Comparison of ENCODE assay signal across 21 mouse cellular contexts in the genomic region with DNA sequence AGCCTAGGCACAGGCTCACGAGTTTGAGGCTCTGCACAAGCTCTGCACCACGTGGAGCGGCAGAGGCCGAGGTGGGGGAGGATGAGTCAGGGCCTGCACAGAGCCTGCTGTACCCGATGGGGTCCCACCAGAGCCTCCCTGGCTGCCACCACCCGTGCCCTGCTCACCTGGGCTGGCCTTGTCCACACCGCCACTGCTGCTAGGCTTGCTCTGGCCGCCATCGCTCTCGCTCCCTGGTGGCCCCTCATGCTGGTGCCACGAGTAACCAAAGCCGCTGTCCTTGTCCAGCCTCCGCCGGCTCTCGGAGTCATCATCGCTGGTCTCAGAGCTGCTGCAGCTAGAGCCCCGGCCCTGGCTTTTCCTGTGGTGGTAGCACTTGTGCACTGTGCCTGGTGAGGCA.
DNase-seq lines count a peak whose midpoint lies in the region; ATAC-seq and TF ChIP-seq lines count a peak whose summit lies in the region.
"Had no signal": no experiment of that assay in that cellular context is flagged by ENCODE, and none has a peak within 500 bp of the region (broad histone marks: within the 10 kb centered on the region; RNA-seq: fewer than 3 reads in every experiment).

No protein-coding gene starts in this region.

- no peaks in the 10 kb centered on the region for H3K36me3 ChIP-seq in hindbrain, embryonic 14.5 days (replicated peaks; ENCODE audit: control insufficient read depth, insufficient read depth)
- no peaks in the 10 kb centered on the region for H3K36me3 ChIP-seq in hindbrain, embryonic 13.5 days
- no peaks in the 10 kb centered on the region for H3K36me3 ChIP-seq in E14TG2a.4 (ENCODE audit: insufficient read depth, low read length)
- H3K36me3 ChIP-seq: heart, embryonic 15.5 days; liver, embryonic 13.5 days had no signal

- no peak overlapping the region for H3K4me3 ChIP-seq in hindbrain, embryonic 14.5 days (replicated peaks; ENCODE audit: low read length)
- H3K4me3 ChIP-seq in hindbrain, embryonic 13.5 days = no peak overlapping the region
- H3K4me3 ChIP-seq in E14TG2a.4 (replicated peaks; ENCODE audit: low read length) = peak overlapping the region; percentile 69
- H3K4me3 ChIP-seq: heart, adult 2 months; heart, embryonic 15.5 days; left cerebral cortex, adult 2 months; liver, embryonic 13.5 days; megakaryocyte, embryonic 14.5 days had no signal

- no peak overlapping the region for H3K4me2 ChIP-seq in hindbrain, embryonic 14.5 days (replicated peaks)
- H3K4me2 ChIP-seq in hindbrain, embryonic 13.5 days = no peak overlapping the region
- H3K4me2 ChIP-seq: heart, embryonic 15.5 days; liver, embryonic 13.5 days; lung, embryonic 14.5 days had no signal

- no peak overlapping the region for H3K9ac ChIP-seq in hindbrain, embryonic 14.5 days
- H3K9ac ChIP-seq in hindbrain, embryonic 13.5 days = no peak overlapping the region
- H3K9ac ChIP-seq: heart, embryonic 15.5 days; liver, embryonic 13.5 days; lung, embryonic 14.5 days had no signal

- no peaks in the 10 kb centered on the region for H3K27me3 ChIP-seq in hindbrain, embryonic 14.5 days (ENCODE audit: control insufficient read depth, insufficient read depth, low read length)
- H3K27me3 ChIP-seq in hindbrain, embryonic 13.5 days = no peaks in the 10 kb centered on the region
- peaks cover 24% of the 10 kb centered on the region for H3K27me3 ChIP-seq in E14TG2a.4 (ENCODE audit: insufficient read depth, low read length)
- H3K27me3 ChIP-seq: heart, embryonic 15.5 days; liver, embryonic 13.5 days; megakaryocyte, embryonic 14.5 days had no signal

- DNase-seq in hindbrain, embryonic 14.5 days (ENCODE audit: low spot score) = no peak
- peak; percentile 4 for DNase-seq in 3134 (ENCODE audit: extremely low read depth, insufficient read length, low spot score)
- DNase-seq in cerebellum, adult 11-12 months = no peak
- DNase-seq: adrenal gland, postnatal 25 days; cerebellum, adult 9-11 months; gastrocnemius, postnatal 14 days; heart, adult 2 months; heart, postnatal 4 days; liver, embryonic 13.5 days; lung, embryonic 14.5 days had no signal

- 93% methylated on average over 17 of the region's 17 CpGs for WGBS in hindbrain, embryonic 14.5 days
- WGBS in hindbrain, embryonic 13.5 days = 95% methylated on average over 17 of the region's 17 CpGs

- no peak for TF ChIP-seq CTCF in E14TG2a.4 (conservative IDR thresholded peaks at IDR 0.05; ENCODE audit: low read length)

- H3K4me1 ChIP-seq in hindbrain, embryonic 14.5 days (replicated peaks; ENCODE audit: control insufficient read depth, insufficient read depth, low read length) = no peaks in the 10 kb centered on the region
- no peaks in the 10 kb centered on the region for H3K4me1 ChIP-seq in hindbrain, embryonic 13.5 days (replicated peaks)
- H3K4me1 ChIP-seq in E14TG2a.4 (replicated peaks; ENCODE audit: low read depth, low read length) = peaks cover 8% of the 10 kb centered on the region; the same call in 1 of the 2 replicates
- H3K4me1 ChIP-seq: heart, embryonic 15.5 days; liver, embryonic 13.5 days; megakaryocyte, embryonic 14.5 days had no signal

- peaks cover 9% of the 10 kb centered on the region; the same call in 1 of the 2 replicates for H3K9me3 ChIP-seq in hindbrain, embryonic 14.5 days (ENCODE audit: control insufficient read depth, low read length)
- H3K9me3 ChIP-seq in hindbrain, embryonic 13.5 days = peaks cover 6% of the 10 kb centered on the region; the same call in 1 of the 2 replicates
- H3K9me3 ChIP-seq in E14TG2a.4 (ENCODE audit: low read length) = peaks cover 9% of the 10 kb centered on the region
- H3K9me3 ChIP-seq: heart, embryonic 15.5 days; liver, embryonic 13.5 days had no signal

- ATAC-seq in hindbrain, embryonic 14.5 days (ENCODE audit: low FRiP score) = 0 out of 2 replicates have a peak, but pooled peaks have one; percentile 14
- no peak for ATAC-seq in hindbrain, embryonic 13.5 days (ENCODE audit: low FRiP score)
- ATAC-seq in erythroid progenitor cell, adult 5-6 weeks (replicated peaks; ENCODE audit: low FRiP score, poor library complexity, severe bottlenecking) = 0 out of 2 replicates have a peak, but pooled peaks have one; percentile 30
- no peak; the same call in 1 of the 2 replicates for ATAC-seq in cerebellum, adult (ENCODE audit: insufficient number of reproducible peaks, low FRiP score, low TSS enrichment)
- ATAC-seq: forebrain, embryonic 14.5 days; intestine, postnatal 0 days; midbrain, embryonic 16.5 days had no signal

- no peak overlapping the region for H3K27ac ChIP-seq in hindbrain, embryonic 14.5 days
- no peak overlapping the region for H3K27ac ChIP-seq in hindbrain, embryonic 13.5 days
- H3K27ac ChIP-seq: heart, adult 2 months; heart, embryonic 15.5 days; kidney, postnatal 0 days; left cerebral cortex, adult 2 months; liver, embryonic 13.5 days had no signal

Comparison
In these comparisons a context has a peak if more than half of its experiments do, and no peak if none do; other contexts are left out.
1. ATAC-seq: peak in hindbrain, embryonic 14.5 days (single experiment) and erythroid progenitor cell, adult 5-6 weeks (single experiment); none in hindbrain, embryonic 13.5 days (single experiment) and cerebellum, adult (single experiment).